Mouse (Mus musculus): Measurements from ENCODE around the gene Armc9.

GRCm38 (mm10) chr1:86263564-86264339, 109.2 kb downstream of the Armc9 start:
- TF ChIP-seq CTCF (IDR thresholded peaks at IDR 0.05; ENCODE audit: low read depth), result no peak
- TF ChIP-seq EP300 (IDR thresholded peaks at IDR 0.05; ENCODE audit: low read depth), result no peak
